ENCODE assay signal across 8 mouse cellular contexts in the genomic region with DNA sequence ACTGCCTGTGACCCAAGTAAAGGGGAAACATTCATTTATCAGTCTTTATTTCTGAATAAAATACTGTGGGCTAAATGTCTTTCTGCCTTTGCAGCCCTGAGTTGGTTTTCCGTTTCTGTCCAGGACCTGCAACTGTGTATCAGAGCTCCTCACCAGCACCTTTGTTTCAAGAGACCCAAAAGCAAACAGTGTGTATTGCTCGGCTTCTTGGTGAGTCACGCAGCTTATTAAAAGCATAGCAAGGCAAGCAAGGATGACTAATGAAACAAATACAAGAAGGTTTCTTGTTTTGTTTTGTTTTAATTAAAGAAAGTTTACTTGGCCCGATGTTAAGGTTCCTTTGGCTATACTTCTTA. TPM values are rescaled to one million over a fixed set of nuclear protein-coding genes. Genes with fewer than 3 reads are reported as not detected.
DNase-seq lines count a peak whose midpoint lies in the region; ATAC-seq and TF ChIP-seq lines count a peak whose summit lies in the region.

A gene (plus strand): TSS at position 115 of the 356 bp plus-strand sequence.

- WGBS in forebrain, embryonic 12.5 days = 55% methylated on average over 4 of the region's 4 CpGs
- 61% methylated on average over 4 of the region's 4 CpGs for WGBS in limb, embryonic 14.5 days
- WGBS in small intestine, adult 2 months = 31% methylated on average over 4 of the region's 4 CpGs

- peak within 1 kb of the TSS; percentile 76 for H3K4me2 ChIP-seq in CH12.LX (ENCODE audit: insufficient read depth, low read depth, poor library complexity, severe bottlenecking)
- no peak within 1 kb of the TSS for H3K4me2 ChIP-seq in forebrain, embryonic 12.5 days
- H3K4me2 ChIP-seq in limb, embryonic 14.5 days (replicated peaks; ENCODE audit: low read depth, low read length, severe bottlenecking) = no peak within 1 kb of the TSS

- dilution Hi-C loops in CH12.LX (cut with MboI; ENCODE audit: extremely low pct_ligation_motif_present, extremely low pct_unique_long_range_greater_than_20kb, low sequenced_read_pairs) = no loop called here

- H3K27ac ChIP-seq in CH12.LX (ENCODE audit: insufficient read depth, low read depth) = peak within 1 kb of the TSS; percentile 73
- H3K27ac ChIP-seq in forebrain, embryonic 12.5 days = no peak within 1 kb of the TSS
- no peak within 1 kb of the TSS for H3K27ac ChIP-seq in limb, embryonic 14.5 days (replicated peaks; ENCODE audit: low read depth, low read length)
- peak within 1 kb of the TSS; percentile 91 for H3K27ac ChIP-seq in small intestine, adult 2 months (ENCODE audit: insufficient read depth, low read depth, low read length)

- 0 out of 2 replicates have a peak, but pooled peaks have one; percentile 3 for TF ChIP-seq EP300 in CH12.LX (IDR thresholded peaks at IDR 0.05; ENCODE audit: low read length)

- no peaks in the 10 kb centered on the region for H3K36me3 ChIP-seq in CH12.LX (replicated peaks in 1 of 2; ENCODE audit: control insufficient read depth in 1 of 2, insufficient read depth in 1 of 2, low read length in 1 of 2)
- H3K36me3 ChIP-seq in forebrain, embryonic 12.5 days (replicated peaks) = no peaks in the 10 kb centered on the region
- H3K36me3 ChIP-seq in limb, embryonic 14.5 days (ENCODE audit: control insufficient read depth, insufficient read depth, low read length) = no peaks in the 10 kb centered on the region
- H3K36me3 ChIP-seq in small intestine, adult 2 months (ENCODE audit: control insufficient read depth, insufficient read depth, low read length) = no peaks in the 10 kb centered on the region

- peak; percentile 89 for DNase-seq in 416B (ENCODE audit: low read depth)
- no peak for DNase-seq in CH12.LX (ENCODE audit: extremely low read depth)
- DNase-seq in heart, postnatal 4 days = no peak
- no peak for DNase-seq in limb, embryonic 14.5 days (ENCODE audit: low spot score)
- DNase-seq in urinary bladder, postnatal 36 days (ENCODE audit: low spot score in 2 of 2) = no peak
- no peak for DNase-seq in ovary, postnatal 10 days (ENCODE audit: low spot score)

- no peak for TF ChIP-seq POLR2A in CH12.LX (IDR thresholded peaks at IDR 0.05; ENCODE audit: low read depth, low read length)
- no peak for TF ChIP-seq POLR2A in limb, embryonic 14.5 days (IDR thresholded peaks at IDR 0.05; ENCODE audit: borderline replicate concordance, extremely low read depth, insufficient read depth, insufficient read length)
- no peak for TF ChIP-seq POLR2A in small intestine, adult 2 months (IDR thresholded peaks at IDR 0.05; ENCODE audit: low read depth, low read length)

- no peaks in the 10 kb centered on the region for H3K79me2 ChIP-seq in CH12.LX (replicated peaks; ENCODE audit: control insufficient read depth, extremely low read depth, insufficient read depth, poor library complexity, severe bottlenecking)

- ATAC-seq in forebrain, embryonic 12.5 days (ENCODE audit: low FRiP score) = no peak
- ATAC-seq in limb, embryonic 14.5 days (ENCODE audit: low FRiP score, low read depth) = no peak

- peak within 1 kb of the TSS; percentile 43 for H3K9ac ChIP-seq in CH12.LX (ENCODE audit: insufficient read depth, low read depth)
- no peak within 1 kb of the TSS for H3K9ac ChIP-seq in forebrain, embryonic 12.5 days
- no peak within 1 kb of the TSS for H3K9ac ChIP-seq in limb, embryonic 14.5 days (ENCODE audit: low read depth, low read length, severe bottlenecking)

- TF ChIP-seq RAD21 in CH12.LX (IDR thresholded peaks at IDR 0.05; ENCODE audit: low read depth, low read length) = no peak

- H3K4me3 ChIP-seq in CH12.LX (replicated peaks in 1 of 3; ENCODE audit: low read depth in 2 of 3, low read length in 2 of 3, poor library complexity in 1 of 3) = no peak within 1 kb of the TSS
- H3K4me3 ChIP-seq in forebrain, embryonic 12.5 days (replicated peaks) = no peak within 1 kb of the TSS
- no peak within 1 kb of the TSS for H3K4me3 ChIP-seq in limb, embryonic 14.5 days (replicated peaks; ENCODE audit: low read length)
- no peak within 1 kb of the TSS for H3K4me3 ChIP-seq in small intestine, adult 2 months (ENCODE audit: low read depth, low read length)

- peaks cover 19 to 65% of the 10 kb centered on the region in 2 experiments for H3K4me1 ChIP-seq in CH12.LX (ENCODE audit: control insufficient read depth in 1 of 2, insufficient read depth in 2 of 2)
- H3K4me1 ChIP-seq in forebrain, embryonic 12.5 days = peaks cover 16% of the 10 kb centered on the region
- peaks cover 8% of the 10 kb centered on the region for H3K4me1 ChIP-seq in limb, embryonic 14.5 days (ENCODE audit: control insufficient read depth, insufficient read depth, low read length)
- H3K4me1 ChIP-seq in small intestine, adult 2 months (ENCODE audit: control insufficient read depth, insufficient read depth, insufficient read length, low read length) = peaks cover 14% of the 10 kb centered on the region

- peaks cover 2% of the 10 kb centered on the region for H3K27me3 ChIP-seq in CH12.LX (replicated peaks)
- no peaks in the 10 kb centered on the region for H3K27me3 ChIP-seq in forebrain, embryonic 12.5 days
- H3K27me3 ChIP-seq in limb, embryonic 14.5 days (ENCODE audit: control insufficient read depth, insufficient read depth, low read length) = no peaks in the 10 kb centered on the region
- no peaks in the 10 kb centered on the region for H3K27me3 ChIP-seq in small intestine, adult 2 months (ENCODE audit: control insufficient read depth, insufficient read depth, low read length)

- no peaks in the 10 kb centered on the region for H3K9me3 ChIP-seq in CH12.LX (replicated peaks; ENCODE audit: low read length)
- no peaks in the 10 kb centered on the region for H3K9me3 ChIP-seq in forebrain, embryonic 12.5 days
- H3K9me3 ChIP-seq in limb, embryonic 14.5 days (ENCODE audit: control insufficient read depth, low read length) = no peaks in the 10 kb centered on the region

- in situ Hi-C loops in CH12.LX (cut with MboI; ENCODE audit: low pct_ligation_motif_present, low pct_unique_long_range_greater_than_20kb, low sequenced_read_pairs) = loop anchor here (25.0 kb wide), 1 partner anchor 314 kb away; no protein-coding TSS in a partner anchor

- no peak for TF ChIP-seq CTCF in CH12.LX (conservative IDR thresholded peaks at IDR 0.05 in 1 of 2, IDR thresholded peaks at IDR 0.05 in 1 of 2; ENCODE audit: low read depth in 2 of 2, low read length in 2 of 2)
- no peak for TF ChIP-seq CTCF in small intestine, adult 2 months (IDR thresholded peaks at IDR 0.05; ENCODE audit: extremely low read depth, insufficient read length, insufficient replicate concordance, low read depth, low read length)

TF ChIP-seq in CH12.LX, 34 proteins besides CTCF, POLR2A, EP300 and RAD21:
- TF ChIP-seq MAFK (IDR thresholded peaks at IDR 0.05; ENCODE audit: insufficient replicate concordance, low read length) (no peak), JUND (conservative IDR thresholded peaks at IDR 0.05; ENCODE audit: low read depth, low read length) (no peak), IRF4 (IDR thresholded peaks at IDR 0.05; ENCODE audit: low read depth, low read length) (no peak), NELFE (IDR thresholded peaks at IDR 0.05; ENCODE audit: low read depth, low read length) (no peak), CHD1 (IDR thresholded peaks at IDR 0.05; ENCODE audit: low read depth, low read length) (peak; percentile 9; the same call in 1 of the 2 replicates), ELF1 (IDR thresholded peaks at IDR 0.05; ENCODE audit: low read depth, low read length) (peak; percentile 41; the same call in 1 of the 2 replicates), GABPA (IDR thresholded peaks at IDR 0.05; ENCODE audit: insufficient replicate concordance, low read depth, low read length) (no peak), MEF2A (IDR thresholded peaks at IDR 0.05; ENCODE audit: borderline replicate concordance, low read depth, low read length) (peak; percentile 4; the same call in 1 of the 2 replicates), E2F4 (IDR thresholded peaks at IDR 0.05; ENCODE audit: insufficient replicate concordance, low read depth, low read length) (0 out of 2 replicates have a peak, but pooled peaks have one; percentile 7), MAX (IDR thresholded peaks at IDR 0.05; ENCODE audit: low read length) (no peak), BHLHE40 (IDR thresholded peaks at IDR 0.05; ENCODE audit: low read depth, low read length) (0 out of 2 replicates have a peak, but pooled peaks have one; percentile 1), HCFC1 (IDR thresholded peaks at IDR 0.05; ENCODE audit: low read depth, low read length) (no peak), ZMIZ1 (IDR thresholded peaks at IDR 0.05; ENCODE audit: low read depth, low read length) (no peak)

RNA-seq across cellular contexts. Expression of the gene that starts here (rescaled TPM):
- total RNA-seq in CH12.LX (2012; rRNA removed) (36.9 and 40.2 TPM in 2 replicates), CH12.LX (2014; rRNA removed) (47.6 and 49.0 TPM in 2 replicates)
- polyA plus RNA-seq in CH12.LX (2012; ENCODE audit: insufficient read length, low read depth) = 31.7 and 34.1 TPM in 2 replicates
- polyA plus RNA-seq in forebrain, embryonic 12.5 days (2016; fragmentation: Nextera tagmentation; extraction: Ambion mirVana) = 118 and 136 TPM in 2 replicates
- total RNA-seq in heart, postnatal 4 days (2021) = 10 to 100 TPM; 40.6 to 44.4 TPM
- polyA plus RNA-seq in limb, embryonic 14.5 days (2012; rRNA removed) = 87.0 and 90.9 TPM in 2 replicates
- polyA plus RNA-seq in limb, embryonic 14.5 days (2014; fragmentation: Nextera tagmentation; extraction: Ambion mirVana) = 98.8 and 111 TPM in 2 replicates
- polyA plus RNA-seq in small intestine, adult 2 months (2012; rRNA removed) = 6.4 and 10.1 TPM in 2 replicates

Comparison
In these comparisons a context has a peak if more than half of its experiments do, and no peak if none do; other contexts are left out.
1. H3K27ac ChIP-seq: peak in CH12.LX (single experiment) and small intestine, adult 2 months (single experiment); none in forebrain, embryonic 12.5 days (single experiment) and limb, embryonic 14.5 days (single experiment).